Mouse (Mus musculus) forebrain, embryonic 11.5 days (tissue): ENCODE results near the gene Slc37a3. TPM values are rescaled to one million over a fixed set of nuclear protein-coding genes. Genes with fewer than 3 reads are reported as not detected.
A peak's percentile ranks its signal among the peaks of the same experiment; 100 is the strongest.
"Not testable (repeated sequence)": the region's sequence is repeated elsewhere in the genome, so short reads cannot be mapped to it uniquely, and the experiment has no call there.

Source experiments
- ATAC-seq: fragments of 200-750 bp; cut with Nextera tagmentation; replicated peaks from 2 replicates; pipeline ENCODE4 v1.8.0; 2017; ENCODE audit warnings: moderate TSS enrichment; ENCODE audit not compliant: low FRiP score
- DNase-seq: peaks from one replicate; pipeline ENCODE4 v3.0.0-alpha.2; 2017; ENCODE audit warnings: low spot score
- H3K27ac ChIP-seq: fragments of 300-500 bp; sonication (generic); 2 replicates; pipeline ENCODE4 v1.5.1; 2014; ENCODE audit warnings: low read depth, low read length
- H3K27me3 ChIP-seq: fragments of 300-500 bp; sonication (generic); 2 replicates; pipeline ENCODE4 v1.6.1; 2014; ENCODE audit warnings: mild to moderate bottlenecking, low read length, mixed read lengths; ENCODE audit not compliant: control insufficient read depth, insufficient read depth
- H3K36me3 ChIP-seq: fragments of 300-500 bp; sonication (generic); 2 replicates; pipeline ENCODE4 v1.6.1; 2014; ENCODE audit warnings: mild to moderate bottlenecking, low read length, moderate library complexity, mixed read lengths; ENCODE audit not compliant: control insufficient read depth, insufficient read depth
- H3K4me1 ChIP-seq: fragments of 300-500 bp; sonication (generic); replicated peaks from 2 replicates; pipeline ENCODE4 v1.6.1; 2014; ENCODE audit warnings: low read length, mixed read lengths; ENCODE audit not compliant: control insufficient read depth, insufficient read depth
- H3K4me2 ChIP-seq: fragments of 300-500 bp; sonication (generic); 2 replicates; pipeline ENCODE4 v1.6.1; 2014; ENCODE audit warnings: low read depth, mild to moderate bottlenecking, low read length, moderate library complexity, mixed read lengths; ENCODE audit not compliant: severe bottlenecking
- H3K4me3 ChIP-seq: fragments of 300-500 bp; sonication (generic); 2 replicates; pipeline ENCODE4 v1.5.1; 2014; ENCODE audit warnings: low read depth, low read length
- H3K9ac ChIP-seq: fragments of 300-500 bp; sonication (generic); 2 replicates; pipeline ENCODE4 v1.6.1; 2014; ENCODE audit warnings: low read length
- H3K9me3 ChIP-seq: fragments of 300-500 bp; sonication (generic); 2 replicates; pipeline ENCODE4 v1.6.1; 2016; ENCODE audit warnings: low read length, mixed read lengths; ENCODE audit not compliant: control insufficient read depth
- WGBS: fragments of 180-500 bp; shearing (Covaris S2); extraction: QIAGEN DNeasy Blood & Tissue Kit; methylation state at CpG from one replicate; pipeline ENCODE4 v1.1.7; 2014; 5-methylcytosine and 5-hydroxymethylcytosine counted together
- polyA plus RNA-seq: library from polyadenylated mRNA; unstranded; fragments of >200 nt; fragmentation: Nextera tagmentation; extraction: Ambion mirVana; gene quantifications from 2 replicates; pipeline ENCODE4 v1.2.1, GENCODE M21; 2014

Gene Slc37a3
- polyA plus RNA-seq, 1 experiment from 2014 or later: 36.7 TPM

DNA sequence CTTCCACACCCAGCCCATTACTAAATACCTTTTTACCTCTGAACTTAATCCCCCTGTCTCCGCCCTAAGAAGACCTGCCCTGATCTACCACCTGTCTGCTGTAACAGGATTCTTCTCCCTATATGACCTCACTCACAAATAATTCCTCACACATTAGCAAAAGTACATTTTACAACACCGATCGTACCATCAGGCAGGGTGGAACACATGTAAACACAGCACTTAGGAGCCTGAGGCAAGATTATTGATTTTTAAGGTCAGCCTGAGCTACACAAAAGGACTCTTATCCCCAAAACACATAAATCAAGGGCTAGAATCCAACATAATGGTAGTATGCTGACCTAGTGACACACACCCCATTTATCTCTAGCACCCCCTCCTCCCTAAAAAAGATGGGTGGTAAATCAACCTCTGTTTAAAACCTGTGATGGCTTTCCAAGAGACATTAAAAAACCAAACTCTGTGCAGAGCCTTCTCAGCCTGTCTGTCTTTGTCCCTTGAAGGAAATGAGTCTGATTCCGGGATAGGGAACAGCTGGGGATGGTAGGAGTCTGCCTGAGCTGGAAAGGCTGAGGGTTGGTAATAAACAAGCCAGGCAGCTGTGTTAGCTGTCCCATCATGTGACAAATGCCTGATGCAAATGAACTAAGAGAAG is 4.0 kb downstream of the Slc37a3 start:
- DNase-seq (no peak), ATAC-seq (no peak)
- no peak overlapping the region for H3K4me2 ChIP-seq
- no peaks in the 10 kb centered on the region for H3K27me3 ChIP-seq
- H3K4me1 ChIP-seq: 0 out of 2 replicates have a peak, but pooled peaks cover 4% of the 10 kb centered on the region
- no peaks in the 10 kb centered on the region for H3K36me3 ChIP-seq
- H3K9me3 ChIP-seq: no peaks in the 10 kb centered on the region
- no peak overlapping the region for H3K4me3 ChIP-seq
- H3K9ac ChIP-seq: no peak overlapping the region
- 85% methylated on average over 4 of the region's 4 CpGs for WGBS
- no peak overlapping the region for H3K27ac ChIP-seq

DNA sequence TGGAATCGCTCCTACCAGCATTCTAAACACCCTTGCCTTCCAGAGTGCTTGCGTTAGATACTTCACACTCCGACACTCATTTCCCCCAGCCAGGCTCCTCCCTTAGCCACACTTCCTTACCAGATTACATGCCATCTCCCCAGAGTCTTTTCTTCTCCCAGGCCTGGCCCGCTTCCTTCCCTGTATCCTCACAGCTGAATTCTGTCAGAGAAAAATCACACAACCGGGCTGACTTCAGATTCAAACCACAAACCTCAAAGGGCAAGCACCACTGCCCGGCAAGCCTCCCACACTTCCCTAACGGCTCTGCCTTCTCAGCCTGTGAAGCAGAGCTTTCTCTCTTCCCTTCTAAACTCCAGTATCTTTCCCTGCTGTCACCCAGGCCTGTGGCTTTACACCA is 4.7 kb downstream of the Slc37a3 start:
- H3K4me2 ChIP-seq: no peak overlapping the region
- H3K27ac ChIP-seq: no peak overlapping the region
- ATAC-seq (no peak), DNase-seq (no peak)
- no peaks in the 10 kb centered on the region for H3K36me3 ChIP-seq
- no peaks in the 10 kb centered on the region for H3K9me3 ChIP-seq
- H3K4me3 ChIP-seq: no peak overlapping the region
- no peaks in the 10 kb centered on the region for H3K27me3 ChIP-seq
- 0 out of 2 replicates have a peak, but pooled peaks cover 4% of the 10 kb centered on the region for H3K4me1 ChIP-seq
- no peak overlapping the region for H3K9ac ChIP-seq
- 78% methylated on average over 7 of the region's 7 CpGs for WGBS

DNA sequence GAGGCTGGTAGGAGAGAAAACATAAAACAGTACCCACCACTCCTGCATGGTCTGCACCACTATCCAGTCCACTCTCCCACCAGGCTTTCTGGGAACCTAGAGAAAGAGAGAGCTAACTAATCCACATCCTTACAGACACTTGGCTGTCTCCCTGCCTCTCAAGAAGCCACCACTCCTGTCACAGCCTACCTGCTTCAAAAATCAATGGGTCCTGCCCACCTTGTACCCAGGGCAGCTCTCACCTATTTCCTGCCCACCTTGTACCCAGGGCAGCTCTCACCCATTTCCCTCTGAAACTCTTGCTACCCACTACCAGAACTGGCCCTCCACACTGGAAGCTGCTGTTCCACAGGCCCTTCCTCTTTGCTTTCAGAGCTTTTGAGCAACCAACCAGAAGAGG is 5.4 kb downstream of the Slc37a3 start:
- H3K27me3 ChIP-seq: no peaks in the 10 kb centered on the region
- H3K9ac ChIP-seq: no peak overlapping the region
- H3K27ac ChIP-seq: no peak overlapping the region
- no peaks in the 10 kb centered on the region for H3K36me3 ChIP-seq
- ATAC-seq (no peak), DNase-seq (no peak)
- 0 out of 2 replicates have a peak, but pooled peaks cover 4% of the 10 kb centered on the region for H3K4me1 ChIP-seq
- no peak overlapping the region for H3K4me2 ChIP-seq
- H3K4me3 ChIP-seq: no peak overlapping the region
- H3K9me3 ChIP-seq: no peaks in the 10 kb centered on the region

DNA sequence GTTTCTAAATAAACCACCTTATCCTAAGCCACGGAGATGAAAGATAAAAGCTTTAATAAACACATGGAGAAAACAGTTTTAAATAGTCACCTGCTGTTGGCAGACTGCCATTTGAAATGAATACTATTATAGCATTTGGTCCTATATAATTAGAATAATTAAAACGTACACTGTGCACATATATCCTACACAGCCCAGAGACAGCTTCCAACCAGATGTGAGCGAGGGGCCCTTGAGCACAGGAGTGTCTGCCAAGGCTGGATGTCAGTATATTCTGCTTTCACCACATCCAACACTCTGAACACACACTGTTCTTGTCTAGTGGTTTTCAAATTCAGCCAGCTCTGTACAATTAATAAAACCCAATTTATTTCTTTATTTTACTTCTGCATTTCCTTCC is 7.8 kb downstream of the Slc37a3 start:
- Histone ChIP-seq H3K4me3 (no peak overlapping the region), H3K27ac (no peak overlapping the region), H3K4me1 (no peaks in the 10 kb centered on the region), H3K9me3 (no peaks in the 10 kb centered on the region), H3K4me2 (no peak overlapping the region), H3K9ac (no peak overlapping the region), H3K27me3 (no peaks in the 10 kb centered on the region), H3K36me3 (no peaks in the 10 kb centered on the region; the same call in 1 of the 2 replicates)
- DNase-seq (no peak), ATAC-seq (no peak)
- 88% methylated on average over 3 of the region's 3 CpGs for WGBS

DNA sequence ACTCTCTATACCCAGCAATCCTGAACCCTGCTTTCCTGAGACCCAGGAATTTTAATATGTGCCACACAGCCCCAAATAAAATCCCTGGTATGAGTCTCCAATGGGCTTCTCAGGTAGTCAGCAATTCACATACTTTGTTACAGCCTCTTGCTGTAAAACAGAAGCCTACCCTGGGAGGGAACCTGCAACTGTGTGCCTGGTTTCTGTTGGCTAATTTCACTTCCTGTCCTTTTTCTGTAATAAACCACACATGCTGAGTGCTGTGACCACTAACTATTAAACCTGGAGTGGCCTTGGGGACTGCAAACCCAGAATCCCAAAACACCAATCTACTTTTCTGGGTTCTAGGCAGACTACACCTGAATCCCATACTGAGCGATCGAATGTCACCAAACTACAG is 14.8 kb downstream of the Slc37a3 start:
- Histone ChIP-seq H3K27me3 (no peaks in the 10 kb centered on the region), H3K4me1 (no peaks in the 10 kb centered on the region), H3K4me3 (no peak overlapping the region), H3K9me3 (no peaks in the 10 kb centered on the region), H3K27ac (no peak overlapping the region), H3K4me2 (no peak overlapping the region), H3K9ac (no peak overlapping the region), H3K36me3 (peaks cover 3% of the 10 kb centered on the region; the same call in 1 of the 2 replicates)
- no peak for DNase-seq
- ATAC-seq: no peak
- WGBS: 95% methylated on average over 2 of the region's 2 CpGs

DNA sequence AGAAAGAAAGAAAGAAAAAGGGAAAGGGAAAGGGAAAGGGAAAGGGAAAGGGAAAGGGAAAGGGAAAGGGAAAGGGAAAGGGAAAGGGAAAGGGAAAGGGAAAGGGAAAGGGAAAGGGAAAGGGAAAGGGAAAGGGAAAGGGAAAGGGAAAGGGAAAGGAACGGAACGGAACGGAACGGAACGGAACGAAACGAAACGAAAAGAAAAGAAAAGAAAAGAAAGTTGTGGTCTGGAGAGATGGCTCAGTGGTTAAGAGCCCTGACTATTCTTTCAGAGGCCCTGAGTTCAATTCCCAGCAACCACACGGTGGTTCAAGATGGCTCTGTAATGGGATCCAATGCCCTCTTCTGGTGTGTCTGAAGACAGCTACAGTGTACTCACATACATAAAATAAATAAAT is 18.3 kb downstream of the Slc37a3 start:
- not testable (repeated sequence) for H3K4me3 ChIP-seq, H3K9ac ChIP-seq, H3K36me3 ChIP-seq, H3K27ac ChIP-seq, H3K4me1 ChIP-seq, H3K27me3 ChIP-seq, H3K9me3 ChIP-seq, H3K4me2 ChIP-seq, ATAC-seq
- WGBS: 98% methylated on average over 9 of the region's 9 CpGs
- peak; percentile 29 for DNase-seq

DNA sequence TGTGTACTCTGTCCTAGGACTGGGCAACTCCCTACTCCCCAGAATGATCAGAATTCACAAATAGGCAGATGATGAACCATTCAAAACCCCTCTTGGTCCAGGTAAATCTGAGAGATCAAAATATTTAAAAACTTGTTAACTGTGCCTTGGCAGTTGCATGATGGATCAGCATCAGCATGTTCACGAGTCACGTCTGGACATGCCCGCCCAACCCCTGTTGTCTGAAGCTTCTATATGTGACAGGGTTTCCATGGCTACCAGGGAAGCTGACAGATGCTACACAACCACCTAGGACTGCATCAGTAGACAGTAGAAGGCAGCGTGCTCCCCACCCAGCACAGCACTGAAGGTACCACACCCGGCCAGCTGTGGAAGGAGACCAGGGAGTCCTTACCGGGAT is 28.5 kb downstream of the Slc37a3 start:
- Histone ChIP-seq H3K9ac (peak overlapping the region; percentile 17; the same call in 1 of the 2 replicates), H3K4me3 (no peak overlapping the region), H3K36me3 (no peaks in the 10 kb centered on the region; the same call in 1 of the 2 replicates), H3K27me3 (no peaks in the 10 kb centered on the region), H3K4me2 (no peak overlapping the region), H3K4me1 (peaks cover 24% of the 10 kb centered on the region; the same call in 1 of the 2 replicates), H3K27ac (peak overlapping the region; percentile 37; the same call in 1 of the 2 replicates), H3K9me3 (no peaks in the 10 kb centered on the region)
- WGBS: 85% methylated on average over 6 of the region's 6 CpGs
- no peak for DNase-seq
- ATAC-seq: no peak

DNA sequence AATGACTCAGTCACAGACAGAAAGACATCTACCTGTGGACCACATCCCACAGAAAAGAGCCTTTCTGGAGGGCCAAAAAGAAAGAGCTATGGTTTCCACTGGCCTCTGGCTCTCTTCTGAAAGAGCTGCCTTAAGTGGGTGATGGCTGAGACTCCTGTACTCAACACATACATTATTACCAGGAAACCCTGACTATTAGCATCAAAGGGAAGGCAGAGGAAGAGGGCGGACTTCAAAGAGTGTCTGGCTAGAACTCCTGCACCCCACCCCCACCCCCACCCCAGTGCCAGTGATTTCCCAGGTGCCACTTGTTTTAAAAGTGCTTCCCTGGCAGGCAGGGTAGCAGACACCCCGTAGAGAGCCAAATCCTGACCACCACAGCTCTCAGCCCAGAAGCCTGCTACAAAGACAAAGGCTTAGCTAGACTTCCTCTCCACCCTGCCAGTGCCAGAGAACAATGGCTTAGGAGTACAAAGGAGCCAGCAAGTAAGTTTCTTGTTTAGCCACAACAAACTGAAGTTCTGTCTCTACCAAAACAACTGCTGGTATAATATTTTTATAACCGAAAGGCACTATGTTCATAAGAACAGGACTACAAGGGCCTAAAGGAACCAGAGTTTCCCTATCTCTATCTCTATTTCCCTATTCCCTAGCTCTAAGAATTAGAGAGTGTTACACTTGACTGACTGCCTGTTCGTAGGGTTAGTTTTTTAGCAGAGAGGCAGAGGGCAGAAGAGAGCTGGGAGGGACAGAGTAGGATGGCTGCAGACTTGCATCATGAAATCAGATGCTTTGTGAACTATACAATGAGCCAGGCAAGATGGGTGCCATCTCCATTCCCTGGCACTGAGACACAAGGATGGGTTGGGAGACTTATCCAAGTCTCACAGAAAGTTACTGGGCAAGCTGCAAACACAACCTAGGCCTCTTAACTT is 29.3 kb downstream of the Slc37a3 start:
- H3K9ac ChIP-seq: peak overlapping the region; percentile 32; the same call in 1 of the 2 replicates
- WGBS: 19% methylated on average over 4 of the region's 4 CpGs
- H3K4me1 ChIP-seq: peaks cover 24% of the 10 kb centered on the region; the same call in 1 of the 2 replicates
- peak overlapping the region; percentile 37 for H3K27ac ChIP-seq
- H3K4me2 ChIP-seq: no peak overlapping the region
- H3K4me3 ChIP-seq: no peak overlapping the region
- no peaks in the 10 kb centered on the region for H3K9me3 ChIP-seq
- DNase-seq (no peak), ATAC-seq (peak; percentile 28; the same call in 1 of the 2 replicates)
- no peaks in the 10 kb centered on the region for H3K27me3 ChIP-seq
- no peaks in the 10 kb centered on the region; the same call in 1 of the 2 replicates for H3K36me3 ChIP-seq
